Mouse (Mus musculus): ENCODE results near the gene Trap1.
"Not testable (repeated sequence)": the region's sequence is repeated elsewhere in the genome, so short reads cannot be mapped to it uniquely, and the experiment has no call there.

Gene Trap1

DNA sequence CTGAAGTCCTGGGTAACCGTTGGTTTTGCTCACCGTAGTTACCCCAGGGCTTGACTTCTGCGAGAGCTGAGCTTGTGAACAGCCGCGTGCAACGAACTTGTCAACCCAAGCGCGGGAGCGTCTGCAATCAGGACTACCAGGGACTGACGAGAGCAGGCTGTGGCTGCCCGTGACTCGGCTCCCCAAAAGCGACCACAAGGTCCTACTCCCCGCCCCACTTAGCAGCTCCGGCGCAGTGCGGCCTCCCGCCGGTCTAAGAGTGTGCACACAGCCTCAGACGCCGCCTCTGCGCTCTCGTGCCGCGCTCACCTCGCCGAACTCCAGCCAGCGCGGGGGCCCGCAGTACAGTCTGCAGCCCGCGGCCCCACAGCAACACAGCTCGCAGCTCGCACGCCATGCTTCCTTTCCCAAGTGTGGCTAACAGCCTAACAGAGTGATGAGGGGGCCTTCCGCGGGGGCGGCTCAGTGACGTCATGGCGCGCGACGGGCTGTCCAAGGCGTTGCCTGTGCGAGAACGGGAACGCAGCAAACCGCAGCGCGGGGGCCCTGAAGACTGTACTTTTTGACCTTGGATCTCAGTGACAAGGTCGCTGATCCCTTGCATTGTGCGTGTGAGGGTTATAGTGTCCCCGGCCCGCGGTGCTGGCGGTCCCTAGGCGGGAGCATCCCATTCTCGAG, at the start of gene Trap1:
Gene Trap1, minus strand, starts transcription at position 444 of the 678 bp plus-strand sequence.
- DNase-seq (ENCODE audit: low spot score) = peak; percentile 89

DNA sequence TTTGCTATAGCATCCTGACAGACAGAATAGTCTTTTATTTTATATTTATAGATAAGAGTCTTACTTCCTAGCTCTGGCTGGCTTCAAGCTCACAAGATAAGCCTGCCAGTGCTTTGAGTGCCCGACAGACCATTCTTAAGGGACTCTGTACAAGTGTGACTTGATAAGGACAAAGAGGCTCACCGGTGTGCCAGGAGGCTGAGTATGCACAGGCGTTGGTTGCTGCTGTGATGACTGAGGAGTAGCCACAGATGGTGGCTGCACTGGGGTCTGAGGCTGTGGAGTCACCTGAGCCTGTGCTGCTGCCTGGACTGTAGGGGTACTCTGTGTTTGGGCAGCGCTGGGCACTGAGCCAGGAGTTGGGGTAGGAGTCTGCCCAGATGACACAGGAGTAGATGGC, 39.4 kb upstream of the Trap1 start:
- DNase-seq (ENCODE audit: low spot score) = no peak

DNA sequence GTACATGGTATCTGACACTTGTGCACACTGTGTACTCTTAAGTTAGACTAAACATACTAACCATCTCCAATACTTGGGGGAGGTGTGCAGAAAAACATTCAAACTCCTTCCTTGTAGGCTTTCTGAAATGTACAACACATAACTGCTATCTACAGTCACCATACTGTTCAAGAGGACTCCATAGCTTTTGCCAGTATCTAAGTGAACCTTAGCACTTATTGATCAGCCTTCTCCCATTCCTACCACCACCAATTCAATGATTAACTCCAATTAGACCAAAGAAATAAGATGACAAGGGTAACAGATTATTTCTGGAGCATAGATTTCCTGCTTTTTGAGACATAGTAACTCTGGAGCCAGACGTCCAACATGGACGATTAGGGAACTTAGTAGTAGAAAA, 22.7 kb upstream of the Trap1 start:
- no peak for DNase-seq (ENCODE audit: low spot score)

DNA sequence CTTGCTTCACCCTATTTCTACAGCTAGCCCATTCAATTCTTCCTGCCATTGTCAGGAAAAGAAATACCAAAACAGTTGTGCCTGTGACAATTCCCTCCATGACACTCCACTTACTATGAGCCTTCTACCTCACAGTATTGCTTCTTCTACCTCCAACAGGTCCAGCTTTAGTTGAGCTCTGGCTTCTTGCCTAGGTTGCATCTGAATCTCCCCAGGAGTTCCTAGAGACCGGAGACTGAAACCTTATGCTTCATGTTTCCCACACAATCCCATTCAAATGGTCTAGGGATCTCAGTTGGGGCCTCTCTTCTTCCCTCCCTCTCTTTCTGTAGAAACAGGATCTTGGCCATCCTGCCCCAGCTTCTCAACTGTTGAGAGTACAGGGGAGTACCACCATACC, 19.9 kb upstream of the Trap1 start:
- no peak for DNase-seq (ENCODE audit: low spot score)

DNA sequence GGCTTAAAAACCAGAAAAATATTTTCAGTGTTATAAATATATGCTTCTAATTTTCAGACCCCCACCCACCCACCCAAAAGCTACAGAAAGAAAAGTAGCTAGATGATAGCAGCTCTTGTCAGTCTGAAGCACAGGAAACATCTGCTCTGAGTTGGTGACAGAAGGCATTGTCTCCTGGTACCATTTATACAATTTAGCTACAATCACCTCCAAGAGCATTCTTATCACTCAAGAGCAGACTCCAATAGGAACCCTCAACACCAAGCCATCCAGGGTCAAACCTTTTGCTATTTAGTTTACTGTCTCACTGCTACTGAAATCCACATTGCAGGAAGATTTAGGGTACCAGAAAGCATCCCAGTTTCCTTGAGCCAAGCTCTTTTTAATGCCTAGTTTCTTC, 19.3 kb upstream of the Trap1 start:
- DNase-seq (ENCODE audit: low spot score) = no peak

DNA sequence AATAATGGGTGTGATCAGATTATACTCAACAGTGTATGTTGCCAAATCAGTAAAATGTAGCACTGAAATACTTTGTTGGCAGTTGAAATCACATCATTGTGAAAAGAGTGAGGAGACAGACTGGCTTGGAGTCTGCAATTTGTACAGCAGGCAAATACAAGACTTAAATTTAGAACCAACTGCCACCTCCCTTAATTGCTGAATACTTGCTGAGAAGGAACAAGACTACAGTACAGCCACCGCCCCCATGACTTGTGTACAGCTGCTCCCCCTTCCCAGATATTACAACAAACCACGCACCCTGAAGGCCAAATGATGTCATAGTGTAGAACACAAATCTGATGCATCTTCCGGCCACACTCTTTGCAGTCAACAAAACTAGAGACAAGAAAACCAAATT, 18.5 kb upstream of the Trap1 start:
- DNase-seq (ENCODE audit: low spot score) = no peak

DNA sequence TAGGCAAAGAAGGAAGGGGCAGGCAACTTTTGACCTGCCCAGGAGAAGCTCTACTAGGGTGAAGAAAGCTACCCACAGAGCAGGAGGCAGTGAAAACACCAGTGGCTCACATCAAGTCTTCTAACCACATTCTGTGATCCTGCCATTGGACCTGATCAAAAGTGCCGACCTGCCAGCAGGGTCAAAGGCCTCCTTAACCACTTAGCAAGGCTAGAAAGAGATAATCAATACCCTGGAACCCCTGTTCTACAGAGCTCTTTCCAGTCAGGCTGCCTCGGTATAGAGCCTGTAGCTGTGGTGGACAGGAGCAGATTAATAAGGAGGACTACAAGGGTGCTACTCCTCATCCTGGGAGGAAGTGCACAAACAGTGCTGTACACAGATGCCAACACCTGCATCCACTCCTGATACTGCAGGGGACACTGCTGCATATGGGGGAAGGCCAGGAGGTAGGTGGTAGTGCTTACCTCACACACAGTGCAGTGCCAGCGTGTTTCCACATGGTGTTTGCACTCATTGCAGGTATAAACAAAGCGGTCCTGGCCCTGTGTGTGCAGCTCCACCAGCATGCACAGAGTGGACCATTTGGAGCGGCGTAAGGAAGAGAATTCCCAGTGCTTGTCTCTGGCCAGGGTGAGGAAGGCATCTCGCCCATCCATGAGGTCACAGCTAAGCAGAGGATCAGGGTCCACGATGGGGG, 9.7 kb upstream of the Trap1 start:
- no peak for DNase-seq (ENCODE audit: low spot score)

DNA sequence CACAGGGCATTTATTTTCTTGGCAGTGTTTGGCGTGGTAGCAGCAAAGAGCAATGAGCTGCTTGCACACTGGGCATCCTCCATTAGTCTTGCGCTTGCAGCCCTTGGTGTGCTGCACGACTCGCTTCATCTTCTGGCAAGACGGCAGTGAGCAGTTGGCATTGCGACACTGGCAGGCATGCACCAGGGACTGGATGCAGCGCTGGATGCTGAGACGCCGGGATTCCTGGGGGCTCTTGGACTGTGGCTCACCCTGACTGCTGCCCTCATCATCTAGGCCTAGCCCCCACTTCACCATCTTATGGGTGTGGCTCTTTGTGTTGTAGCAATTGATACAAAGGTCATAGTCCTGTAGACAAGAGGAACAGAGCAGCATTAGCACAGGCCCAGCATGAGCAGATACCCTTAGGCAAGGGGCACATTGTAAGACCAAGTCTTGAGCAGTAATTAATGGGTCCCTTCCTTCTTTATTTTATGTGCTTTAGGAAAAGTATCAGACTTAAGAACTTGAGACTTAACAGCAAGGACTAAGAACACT, 8.3 kb upstream of the Trap1 start:
- DNase-seq (ENCODE audit: low spot score) = no peak

DNA sequence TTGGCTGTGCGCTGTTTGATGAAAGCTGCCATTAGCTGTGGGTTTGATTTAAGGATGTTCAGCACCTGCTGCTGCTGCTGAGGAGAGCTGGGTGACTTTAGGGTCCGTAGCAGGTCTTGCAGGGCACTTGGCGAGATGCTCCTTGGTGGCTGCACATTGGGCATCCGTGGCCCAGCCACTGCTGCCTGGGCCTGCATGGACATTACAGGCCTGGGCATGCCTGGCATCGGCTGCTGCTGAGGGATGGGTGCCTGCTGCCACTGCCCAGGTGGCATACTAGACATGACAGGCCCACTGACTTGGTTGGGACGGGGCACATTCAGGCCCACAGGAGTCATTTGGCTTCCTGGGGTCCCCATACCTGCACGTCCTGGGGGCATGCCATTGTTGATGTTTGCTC, 7.4 kb upstream of the Trap1 start:
- DNase-seq (ENCODE audit: low spot score) = no peak

DNA sequence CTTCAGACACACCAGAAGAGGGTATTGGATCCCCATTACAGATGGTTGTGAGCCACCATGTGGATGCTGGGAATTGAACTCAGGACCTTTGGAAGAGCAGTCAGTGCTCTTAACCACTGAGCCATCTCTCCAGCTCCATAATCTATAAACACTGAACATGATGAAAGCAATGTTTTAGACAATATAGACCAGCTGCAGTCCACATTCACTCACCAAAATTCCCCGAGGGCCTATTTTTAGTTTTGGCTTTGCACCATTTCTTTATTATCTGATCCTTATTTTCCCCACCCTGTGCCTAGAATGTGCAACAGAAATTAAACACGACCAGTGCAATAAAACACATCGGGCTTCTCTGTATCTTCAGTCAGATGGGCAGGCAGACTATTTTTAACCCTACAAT, 2.8 kb upstream of the Trap1 start:
- DNase-seq (ENCODE audit: low spot score) = not testable (repeated sequence)

DNA sequence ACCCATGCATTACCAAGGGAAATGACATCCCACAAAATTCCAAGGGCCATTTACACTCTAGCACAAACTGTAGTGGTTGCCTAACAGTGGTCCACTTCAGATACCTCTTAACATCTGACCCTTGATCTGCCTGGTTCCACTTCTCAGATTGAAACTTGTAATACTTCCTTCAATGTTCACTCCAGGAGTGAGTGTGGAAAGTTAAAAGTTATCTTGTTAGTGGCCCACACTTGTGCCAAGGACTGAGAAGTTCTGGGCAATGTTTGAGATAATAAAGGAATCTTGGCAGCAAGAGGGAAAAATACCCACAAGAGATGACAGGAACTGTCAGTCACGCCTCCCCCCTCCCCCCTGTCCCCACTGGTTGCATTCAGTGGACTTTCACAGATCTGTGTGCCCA, 2.0 kb upstream of the Trap1 start:
- DNase-seq (ENCODE audit: low spot score) = no peak

DNA sequence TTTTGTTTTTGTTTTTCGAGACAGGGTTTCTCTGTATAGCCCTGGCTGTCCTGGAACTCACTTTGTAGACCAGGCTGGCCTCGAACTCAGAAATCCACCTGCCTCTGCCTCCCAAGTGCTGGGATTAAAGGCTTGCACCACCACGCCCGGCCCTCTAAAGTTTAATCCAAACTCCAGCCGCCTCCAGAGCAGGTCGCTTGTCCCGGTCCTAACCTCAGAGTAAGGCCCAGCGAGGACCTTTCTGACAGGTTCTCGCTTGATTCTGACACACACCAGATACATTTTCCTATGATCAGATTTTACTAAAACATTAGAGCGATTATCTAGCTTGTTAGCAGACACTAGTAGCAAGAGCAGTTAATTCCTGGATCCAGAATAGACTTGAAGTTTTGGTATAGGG, 675 bp upstream of the Trap1 start:
- DNase-seq (ENCODE audit: low spot score) = not testable (repeated sequence)

DNA sequence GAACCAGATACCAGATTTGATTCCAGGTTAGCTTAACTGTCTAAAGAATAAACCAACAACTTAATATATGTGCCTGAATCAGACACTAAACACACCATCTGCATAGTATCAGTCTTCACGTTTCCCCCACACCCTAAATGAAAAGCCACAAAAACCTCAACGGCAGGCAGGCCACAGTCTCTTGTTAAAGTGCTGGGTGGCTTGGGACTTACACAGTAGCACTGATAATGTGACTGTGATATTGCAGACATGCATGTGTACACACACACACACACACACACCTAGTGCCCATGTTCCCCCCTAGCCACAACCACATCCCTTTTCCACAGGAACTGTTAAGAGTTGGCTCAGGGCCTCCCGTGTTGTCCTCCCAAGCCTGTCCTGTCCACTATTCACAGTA, 2.8 kb downstream of the Trap1 start:
- DNase-seq (ENCODE audit: low spot score) = no peak

DNA sequence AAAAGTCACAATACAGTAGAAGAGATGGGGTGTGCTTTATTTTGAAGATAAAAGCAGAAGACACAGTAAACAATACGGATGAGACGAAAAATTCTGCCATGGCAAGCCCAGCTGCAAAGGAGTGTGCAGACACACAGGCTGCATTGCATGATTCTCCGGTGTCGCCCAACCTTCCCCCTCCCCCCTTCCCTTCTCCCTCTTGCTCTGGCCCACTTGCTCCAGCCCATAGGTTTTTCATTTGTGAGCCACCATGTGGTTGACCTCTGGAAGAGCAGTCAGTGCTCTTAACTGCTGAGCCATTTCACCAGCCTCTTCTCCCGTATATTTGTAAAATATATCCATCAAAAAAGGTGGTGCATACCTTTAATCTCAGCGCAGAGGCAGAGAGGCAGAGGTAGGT, 3.3 kb downstream of the Trap1 start:
- DNase-seq (ENCODE audit: low spot score) = no peak

DNA sequence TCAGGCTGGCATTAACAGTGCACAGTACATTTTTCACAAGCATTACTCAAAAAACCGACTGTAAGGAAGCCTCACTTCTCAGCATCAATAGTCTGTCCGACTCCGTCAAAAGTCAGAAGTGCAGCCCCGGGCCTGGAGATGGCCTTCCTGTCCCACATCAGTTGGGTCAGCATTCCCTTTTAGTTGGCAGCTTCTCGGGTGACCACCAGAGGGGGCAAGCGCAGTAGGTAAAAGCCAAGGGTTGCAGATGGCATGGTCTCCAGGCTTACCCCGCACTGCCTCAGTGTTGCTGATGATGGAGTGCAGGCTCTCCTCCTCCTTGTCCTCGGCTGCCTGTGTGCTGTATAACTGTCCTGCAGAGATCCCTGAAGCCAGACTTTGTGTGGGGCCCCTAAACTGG, 9.0 kb downstream of the Trap1 start:
- peak; percentile 62 for DNase-seq (ENCODE audit: low spot score)

DNA sequence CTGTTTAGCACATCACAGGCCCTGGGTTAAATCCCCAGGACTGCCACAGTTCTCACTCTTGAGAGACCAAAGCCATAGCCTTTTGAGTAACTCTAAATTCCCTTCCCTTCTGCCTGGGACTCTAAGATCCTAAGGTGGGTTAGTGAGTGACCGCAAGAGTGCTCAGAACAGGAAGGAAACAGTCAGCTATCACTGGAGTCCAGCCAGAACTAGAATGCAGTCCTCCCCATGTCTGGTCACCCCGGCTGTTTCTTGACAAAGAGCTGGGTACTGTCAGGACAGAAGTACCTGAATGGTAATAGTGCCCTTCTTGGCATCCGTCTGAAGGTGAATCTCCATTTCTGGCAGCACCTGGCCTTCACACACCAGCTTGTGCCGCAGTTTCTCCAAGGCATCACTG, 12.7 kb downstream of the Trap1 start:
- no peak for DNase-seq (ENCODE audit: low spot score)

DNA sequence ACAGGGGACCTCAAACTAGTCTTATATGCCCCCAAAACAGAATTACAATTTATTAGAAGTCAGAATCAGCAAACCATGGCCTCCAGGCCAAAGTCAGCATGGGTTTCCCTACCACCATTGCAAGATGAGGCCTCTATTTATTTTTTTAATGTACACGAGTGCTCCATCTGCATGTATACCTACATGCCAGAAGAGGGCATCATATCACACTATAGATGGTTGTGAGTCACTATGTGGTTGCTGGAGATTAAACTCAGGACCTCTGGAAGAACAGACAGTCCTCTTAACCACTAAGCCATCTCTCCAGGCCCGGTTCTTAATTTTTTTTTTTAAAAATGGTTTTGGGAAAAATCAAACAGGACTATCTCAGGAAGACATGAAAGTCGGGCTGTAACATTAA, 23.8 kb downstream of the Trap1 start:
- no peak for DNase-seq (ENCODE audit: low spot score)

DNA sequence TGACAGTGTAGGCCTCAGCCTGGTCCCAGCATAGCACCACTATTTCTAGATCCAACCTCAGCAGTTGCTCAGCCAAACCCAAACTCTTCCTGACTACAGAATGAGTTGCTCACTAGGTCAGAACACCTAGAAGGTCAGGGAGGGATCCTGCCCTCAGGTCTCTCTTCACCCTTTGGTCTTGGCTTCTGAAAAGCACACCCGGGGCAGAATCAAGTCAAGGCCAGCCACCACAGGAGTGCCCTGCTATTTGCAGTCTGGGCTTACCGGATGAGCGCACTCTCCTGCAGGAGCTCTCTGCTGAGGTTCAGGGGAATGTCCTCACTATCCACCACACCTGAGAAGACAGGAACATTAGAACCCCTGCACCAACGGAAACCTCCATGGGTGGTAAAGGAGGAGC, 25.0 kb downstream of the Trap1 start:
- no peak for DNase-seq (ENCODE audit: low spot score)

DNA sequence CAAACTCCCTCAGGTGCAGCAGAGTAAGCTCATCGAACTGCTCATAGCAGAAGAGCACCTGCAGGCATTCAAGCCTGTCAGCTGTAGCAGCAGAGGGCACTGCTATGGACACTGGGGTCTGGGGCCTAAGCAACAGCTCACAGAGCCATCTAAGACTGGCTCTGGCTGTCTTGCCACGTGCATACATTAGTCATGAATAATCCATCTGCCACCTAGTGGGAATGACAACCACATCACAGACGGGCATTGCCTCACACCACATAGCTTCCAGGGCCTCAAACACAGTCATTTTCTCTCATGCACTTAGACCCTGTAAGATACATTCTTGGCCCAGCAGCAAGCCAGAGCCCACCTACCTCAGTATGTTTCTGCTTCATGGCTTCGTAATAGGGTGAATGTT, 32.1 kb downstream of the Trap1 start:
- no peak for DNase-seq (ENCODE audit: low spot score)

DNA sequence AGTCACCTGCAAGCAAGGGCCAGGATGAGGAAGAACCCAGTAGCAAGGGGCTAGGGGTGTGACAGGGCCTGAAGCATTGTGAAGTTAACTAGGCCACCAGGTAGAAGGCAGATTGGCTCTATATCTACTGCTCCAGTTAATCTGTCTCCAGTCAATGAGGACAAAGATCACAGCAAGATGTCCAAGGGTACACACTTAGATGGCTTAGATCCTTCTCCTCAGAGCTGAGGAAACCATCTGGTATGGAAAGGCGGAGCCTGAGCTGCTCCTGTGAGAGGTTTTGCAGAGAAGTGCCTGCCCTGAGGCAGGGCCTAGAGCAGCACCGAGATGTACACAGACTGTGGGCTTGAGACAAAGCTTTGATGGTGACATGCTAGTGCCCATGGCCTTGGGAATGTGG, 33.5 kb downstream of the Trap1 start:
- no peak for DNase-seq (ENCODE audit: low spot score)

DNA sequence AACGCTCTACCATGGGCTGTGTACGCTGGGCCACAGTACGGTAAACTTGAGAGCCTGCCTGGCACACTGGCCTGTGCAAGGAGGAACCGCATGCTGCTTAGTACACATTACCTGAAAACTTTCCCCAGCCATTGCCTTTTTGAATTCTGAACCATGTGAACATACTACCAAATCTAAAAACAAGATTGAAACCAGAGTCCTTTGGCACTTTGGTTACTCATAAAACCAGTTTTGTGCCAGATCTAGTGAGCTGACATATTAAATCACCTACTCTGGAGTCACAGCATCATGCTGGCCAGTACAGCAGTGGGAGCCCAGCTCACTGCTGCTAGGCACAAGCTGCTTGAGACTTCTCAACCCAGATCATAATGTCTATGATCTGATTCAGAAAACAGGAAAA, 36.0 kb downstream of the Trap1 start:
- no peak for DNase-seq (ENCODE audit: low spot score)

DNA sequence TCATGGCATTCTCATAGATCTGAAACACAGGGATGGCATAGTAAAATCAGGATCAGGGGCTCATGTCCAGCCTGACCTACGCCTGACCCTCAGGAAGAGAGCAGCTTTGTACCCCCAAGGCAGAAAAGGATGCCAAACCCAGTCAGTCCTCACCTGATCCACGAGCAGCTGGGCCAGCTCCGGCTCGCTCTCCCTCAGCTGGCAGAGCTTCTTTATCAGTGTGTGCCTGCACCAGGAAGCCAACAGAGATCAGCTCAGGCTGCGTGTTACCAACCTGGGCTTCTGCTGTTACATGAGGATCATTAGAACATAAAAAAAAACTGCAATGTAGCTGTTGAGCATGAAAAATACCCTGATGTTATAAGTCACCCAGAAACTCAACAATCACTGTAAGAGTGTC, 37.4 kb downstream of the Trap1 start:
- no peak for DNase-seq (ENCODE audit: low spot score)

DNA sequence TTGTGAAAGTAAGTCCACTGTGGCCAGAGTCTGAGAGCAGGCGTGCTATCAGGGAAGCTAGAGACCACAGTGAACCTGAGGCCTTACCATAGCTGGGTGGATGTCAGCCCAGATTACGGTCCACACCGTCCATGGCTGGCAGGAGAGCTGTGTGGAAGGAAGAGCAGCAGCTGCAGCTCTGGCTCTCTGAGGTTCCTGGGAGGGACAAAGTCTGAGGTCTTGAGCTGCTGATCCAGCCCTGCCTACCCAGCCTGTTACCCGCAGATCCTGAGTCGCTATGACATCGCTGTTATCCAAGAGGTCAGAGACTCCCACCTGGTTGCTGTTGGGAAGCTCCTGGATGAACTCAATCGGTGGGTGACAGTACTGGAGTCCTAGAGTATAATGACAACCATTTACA, 39.9 kb downstream of the Trap1 start:
- no peak for DNase-seq (ENCODE audit: low spot score)

DNA sequence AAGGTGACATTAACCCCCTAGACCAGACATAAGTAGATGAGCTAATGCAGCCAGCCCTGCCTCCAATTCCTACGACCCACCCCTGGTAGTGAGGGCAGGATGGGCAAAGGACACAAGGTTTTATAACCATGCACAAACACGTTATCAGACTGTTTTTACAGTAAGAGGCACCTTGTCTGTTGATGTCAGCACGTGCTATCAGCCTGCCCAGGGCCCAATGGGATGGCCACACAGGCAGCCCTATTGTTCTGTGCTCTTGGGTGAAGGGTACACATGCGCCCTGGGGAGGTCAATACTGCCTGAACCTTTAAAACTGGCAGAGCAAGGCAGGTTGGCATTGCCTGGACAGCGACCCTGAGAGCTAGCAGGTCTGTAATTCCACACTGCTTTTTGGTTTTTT, 40.8 kb downstream of the Trap1 start, which contains the start of gene Dnase1:
Gene Dnase1, plus strand, starts transcription at position 136 of the 400 bp plus-strand sequence.
- no peak for DNase-seq (ENCODE audit: low spot score)
